Mouse (Mus musculus): Measurements from ENCODE around the gene Susd2. TPM values are rescaled to one million over a fixed set of nuclear protein-coding genes. Genes with fewer than 3 reads are reported as not detected.

Susd2 gene
- polyA plus RNA-seq (2017; shearing (Covaris generic)): 6.8 TPM

GRCm38 (mm10) chr10:75643741-75644343, at the start of gene Susd2:
Gene Susd2, minus strand, starts transcription at chr10:75644008.

GRCm38 (mm10) chr10:75589129-75589528, 54.7 kb downstream of the Susd2 start, which contains the start of gene Ggt5:
Gene Ggt5, plus strand, starts transcription at chr10:75589340.

Other genes starting within 250 kb of the Susd2 start
- gene Upb1, start 242.9 kb downstream of the Susd2 start, polyA plus RNA-seq (2017; shearing (Covaris generic)): 0.65 TPM
- 135 TPM for gene Snrpd3, start 126.5 kb downstream of the Susd2 start, polyA plus RNA-seq (2017; shearing (Covaris generic))
- gene Gucd1, start 126.0 kb downstream of the Susd2 start, polyA plus RNA-seq (2017; shearing (Covaris generic)): 18.0 TPM
- gene Lrrc75b, start 83.7 kb downstream of the Susd2 start, polyA plus RNA-seq (2017; shearing (Covaris generic)): 2.0 TPM
- 7.5 TPM for gene Ggt1, start 82.4 kb downstream of the Susd2 start, polyA plus RNA-seq (2017; shearing (Covaris generic))
- 5.0 TPM for gene Ggt5, start 54.7 kb downstream of the Susd2 start, polyA plus RNA-seq (2017; shearing (Covaris generic))
- 51.8 TPM for gene Cabin1, start 120.3 kb upstream of the Susd2 start, polyA plus RNA-seq (2017; shearing (Covaris generic))
- 38.2 TPM for gene Ddt, start 129.4 kb upstream of the Susd2 start, polyA plus RNA-seq (2017; shearing (Covaris generic))
- not detected for gene Gm20441, start 136.9 kb upstream of the Susd2 start, polyA plus RNA-seq (2017; shearing (Covaris generic))
- gene Gstt3, start 137.4 kb upstream of the Susd2 start, polyA plus RNA-seq (2017; shearing (Covaris generic)): 1.9 TPM
- gene Gstt1, start 154.6 kb upstream of the Susd2 start, polyA plus RNA-seq (2017; shearing (Covaris generic)): not detected
- not detected for gene Gstt4, start 178.5 kb upstream of the Susd2 start, polyA plus RNA-seq (2017; shearing (Covaris generic))
- 40.2 TPM for gene Gstt2, start 193.4 kb upstream of the Susd2 start, polyA plus RNA-seq (2017; shearing (Covaris generic))
- gene Mif, start 216.2 kb upstream of the Susd2 start, polyA plus RNA-seq (2017; shearing (Covaris generic)): 617 TPM
- 2.6 TPM for gene Derl3, start 249.4 kb upstream of the Susd2 start, polyA plus RNA-seq (2017; shearing (Covaris generic))